Mouse (Mus musculus) adrenal gland, adult 10 weeks (tissue): Measurements from ENCODE around the gene Trim2. TPM values are rescaled to one million over a fixed set of nuclear protein-coding genes. Genes with fewer than 3 reads are reported as not detected.

ENCODE experiments used
- polyA plus RNA-seq: library from polyadenylated mRNA; stranded (reverse); fragments of 350-450 nt; fragmentation: Illumina TruSeq; extraction: RNeasy Lipid Tissue Mini Kit (QIAGEN cat#74804); gene quantifications from one replicate; pipeline ENCODE4 v1.2.3, GENCODE M21; 2014; ENCODE audit warnings: low read depth, low replicate concordance

Trim2 gene
- 92.7 TPM for polyA plus RNA-seq

GRCm38 (mm10) chr3:84306777-84307176 lies at the start of gene Trim2:
Gene Trim2 (minus strand): TSS chr3:84306877.

GRCm38 (mm10) chr3:84173581-84174154 lies 133.0 kb downstream of the Trim2 start, which contains the start of gene Gm6525:
Gene Gm6525 (plus strand): TSS chr3:84174104.

GRCm38 (mm10) chr3:84155558-84156006 lies 151.1 kb downstream of the Trim2 start, which contains the start of gene Mnd1:
Gene Mnd1 (minus strand): TSS chr3:84155786.

Other genes starting within 250 kb of the Trim2 start
- gene Mnd1, start 151.1 kb downstream of the Trim2 start, polyA plus RNA-seq = 14.7 TPM
- not detected for gene Gm6525, start 132.8 kb downstream of the Trim2 start, polyA plus RNA-seq
- gene Fhdc1, start 173.6 kb upstream of the Trim2 start, polyA plus RNA-seq = 1.5 TPM